Mouse (Mus musculus) G1E (cell line): ENCODE measurements around the gene Lamtor2.

Experiments
- GATA1 ChIP-seq: IDR thresholded peaks from 2 replicates; pipeline ENCODE4 v1.6.1; 2012; ENCODE audit warnings: borderline replicate concordance, low read length, inconsistent platforms, mixed read lengths
- POLR2AphosphoS5 ChIP-seq: IDR thresholded peaks from 2 replicates; pipeline ENCODE4 v1.6.1; 2012; ENCODE audit warnings: low read depth, low read length, inconsistent platforms; ENCODE audit not compliant: insufficient replicate concordance

DNA sequence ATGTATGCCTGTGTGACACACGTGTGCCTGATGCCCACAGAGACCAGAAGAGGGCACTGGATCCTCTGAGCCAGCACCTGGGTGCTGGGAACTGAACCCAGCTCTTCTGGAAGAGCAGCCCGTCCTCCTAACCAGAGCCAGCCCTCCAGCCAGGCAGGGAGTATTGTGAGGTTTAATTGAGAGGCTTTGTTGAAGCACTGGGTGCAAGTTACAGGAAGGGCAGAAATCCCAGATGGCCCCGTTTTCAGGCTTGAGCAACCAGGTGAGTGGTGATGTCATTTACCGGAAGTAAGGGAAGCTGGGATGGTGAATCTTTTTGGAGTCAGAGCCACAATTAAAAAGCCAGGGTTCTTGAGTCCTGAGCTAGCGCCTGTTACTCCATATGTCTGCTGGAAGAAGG lies 27.9 kb downstream of the Lamtor2 start:
- TF ChIP-seq GATA1 (no peak), POLR2AphosphoS5 (no peak)
